Mouse (Mus musculus) midbrain, embryonic 12.5 days (tissue): ENCODE measurements around the gene Tbx21. TPM values are rescaled to one million over a fixed set of nuclear protein-coding genes. Genes with fewer than 3 reads are reported as not detected.

Experiments
- ATAC-seq: fragments of 200-750 bp; cut with Nextera tagmentation; 2 replicates; pipeline ENCODE4 v1.8.0; 2017; ENCODE audit warnings: low read depth, moderate TSS enrichment, moderate library complexity; ENCODE audit not compliant: low FRiP score
- H3K27ac ChIP-seq: fragments of 300-500 bp; sonication (generic); replicated peaks from 2 replicates; pipeline ENCODE4 v1.5.1; 2016; ENCODE audit warnings: mild to moderate bottlenecking
- H3K27me3 ChIP-seq: fragments of 300-500 bp; sonication (generic); 2 replicates; pipeline ENCODE4 v1.6.1; 2016; ENCODE audit warnings: mild to moderate bottlenecking
- H3K36me3 ChIP-seq: fragments of 300-500 bp; sonication (generic); 2 replicates; pipeline ENCODE4 v1.6.1; 2016
- H3K4me1 ChIP-seq: fragments of 300-500 bp; sonication (generic); 2 replicates; pipeline ENCODE4 v1.6.1; 2016
- H3K4me2 ChIP-seq: fragments of 300-500 bp; sonication (generic); replicated peaks from 2 replicates; pipeline ENCODE4 v1.6.1; 2016; ENCODE audit warnings: mild to moderate bottlenecking, moderate library complexity
- H3K4me3 ChIP-seq: fragments of 300-500 bp; sonication (generic); 2 replicates; pipeline ENCODE4 v1.5.1; 2016; ENCODE audit warnings: mild to moderate bottlenecking
- H3K9ac ChIP-seq: fragments of 300-500 bp; sonication (generic); replicated peaks from 2 replicates; pipeline ENCODE4 v1.6.1; 2016; ENCODE audit warnings: mild to moderate bottlenecking, moderate library complexity
- H3K9me3 ChIP-seq: fragments of 300-500 bp; sonication (generic); 2 replicates; pipeline ENCODE4 v1.6.1; 2016; ENCODE audit warnings: mild to moderate bottlenecking
- WGBS: fragments of 180-500 bp; shearing (Covaris S2); methylation state at CpG from one replicate; pipeline ENCODE4 v1.1.7; 2016; 5-methylcytosine and 5-hydroxymethylcytosine counted together
- polyA plus RNA-seq: library from polyadenylated mRNA; unstranded; fragments of >200 nt; fragmentation: Nextera tagmentation; extraction: Ambion mirVana; gene quantifications from 2 replicates; pipeline ENCODE4 v1.2.1, GENCODE M21; 2016

Gene Tbx21
- polyA plus RNA-seq, 1 experiment from 2014 or later, result 0.23 TPM

DNA sequence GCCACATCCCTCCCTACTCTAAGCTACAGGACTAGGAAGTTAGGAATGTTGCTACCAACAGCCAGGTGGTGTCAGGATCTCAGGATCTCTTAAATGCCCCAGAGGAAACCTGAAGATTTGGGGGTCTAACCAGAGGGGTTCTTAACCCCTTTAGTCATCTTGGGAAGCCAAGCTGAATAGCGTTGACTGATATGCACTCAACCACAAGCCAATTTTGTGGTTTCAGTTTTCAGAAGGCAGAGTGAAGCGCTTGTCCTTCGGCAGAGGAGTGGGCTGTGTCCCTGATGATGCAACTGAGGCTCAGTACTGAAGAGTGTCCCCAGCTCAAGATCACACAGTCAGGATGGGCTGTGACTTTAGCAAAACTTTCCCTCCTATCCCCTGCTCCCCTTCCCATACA is 13.8 kb upstream of the Tbx21 start:
- no peak overlapping the region for H3K4me2 ChIP-seq
- no peak overlapping the region for H3K27ac ChIP-seq
- peaks cover 22% of the 10 kb centered on the region for H3K4me1 ChIP-seq
- no peak overlapping the region for H3K9ac ChIP-seq
- no peaks in the 10 kb centered on the region for H3K36me3 ChIP-seq
- H3K4me3 ChIP-seq, result no peak overlapping the region
- no peak for ATAC-seq
- peaks cover 66% of the 10 kb centered on the region for H3K27me3 ChIP-seq
- no peaks in the 10 kb centered on the region for H3K9me3 ChIP-seq
- WGBS, result 71% methylated on average over 3 of the region's 3 CpGs

DNA sequence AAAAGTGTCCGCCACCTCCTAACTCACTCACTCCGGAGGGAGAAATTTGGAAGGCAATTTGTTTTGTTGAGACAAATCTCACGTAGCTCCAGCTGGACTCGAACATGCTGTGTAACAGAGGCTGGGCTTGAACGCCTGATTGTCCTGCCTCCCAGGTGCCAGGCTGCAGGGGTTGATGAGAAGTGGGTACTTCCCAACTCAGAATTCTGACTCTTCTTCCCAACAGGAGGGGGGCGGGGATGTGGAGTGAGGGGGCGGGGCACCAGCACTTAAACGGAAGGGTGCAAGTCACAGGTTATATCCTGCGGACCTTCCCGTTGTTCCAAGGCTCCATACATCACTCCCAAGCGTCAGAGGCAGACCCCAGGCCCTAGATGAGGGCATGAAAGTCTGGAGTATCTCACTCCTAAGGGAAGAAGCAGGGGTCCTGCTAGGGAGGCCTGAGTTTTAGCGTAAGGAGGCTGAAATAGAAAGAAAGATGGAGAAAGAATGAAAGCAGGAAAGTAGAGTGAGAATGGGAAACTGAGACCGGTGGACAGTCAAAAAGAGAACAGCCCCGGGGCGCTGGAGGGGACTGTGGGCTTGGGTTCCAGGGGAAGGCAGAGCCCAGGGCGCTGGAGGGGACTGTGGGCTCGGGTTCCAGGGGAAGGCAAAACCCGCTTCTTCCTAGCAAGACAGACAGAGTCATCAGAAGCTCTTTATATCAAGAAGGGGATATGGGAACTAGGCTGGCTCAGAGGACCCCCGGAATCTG is 12.5 kb upstream of the Tbx21 start:
- Histone ChIP-seq H3K36me3 (no peaks in the 10 kb centered on the region), H3K4me3 (peak overlapping the region; percentile 44), H3K27ac (no peak overlapping the region), H3K9ac (peak overlapping the region; percentile 57; the same call in 1 of the 2 replicates), H3K9me3 (no peaks in the 10 kb centered on the region), H3K4me1 (peaks cover 31% of the 10 kb centered on the region), H3K27me3 (peaks cover 63% of the 10 kb centered on the region), H3K4me2 (peak overlapping the region; percentile 79)
- ATAC-seq, result no peak
- WGBS, result 12% methylated on average over 19 of the region's 19 CpGs

- ATAC-seq, result peak; percentile 44; the same call in 1 of the 2 replicates
- no peaks in the 10 kb centered on the region for H3K9me3 ChIP-seq
- no peak overlapping the region for H3K27ac ChIP-seq
- WGBS, result 4% methylated on average over 31 of the region's 32 CpGs
- peak overlapping the region; percentile 57 for H3K9ac ChIP-seq
- peaks cover 68% of the 10 kb centered on the region for H3K27me3 ChIP-seq
- H3K4me2 ChIP-seq, result peak overlapping the region; percentile 79
- no peaks in the 10 kb centered on the region for H3K36me3 ChIP-seq
- H3K4me1 ChIP-seq, result peaks cover 31% of the 10 kb centered on the region
- peak overlapping the region; percentile 44 for H3K4me3 ChIP-seq
Observed at GRCm38 (mm10) chr11:97126645-97127468, 11.7 kb upstream of the Tbx21 start.

DNA sequence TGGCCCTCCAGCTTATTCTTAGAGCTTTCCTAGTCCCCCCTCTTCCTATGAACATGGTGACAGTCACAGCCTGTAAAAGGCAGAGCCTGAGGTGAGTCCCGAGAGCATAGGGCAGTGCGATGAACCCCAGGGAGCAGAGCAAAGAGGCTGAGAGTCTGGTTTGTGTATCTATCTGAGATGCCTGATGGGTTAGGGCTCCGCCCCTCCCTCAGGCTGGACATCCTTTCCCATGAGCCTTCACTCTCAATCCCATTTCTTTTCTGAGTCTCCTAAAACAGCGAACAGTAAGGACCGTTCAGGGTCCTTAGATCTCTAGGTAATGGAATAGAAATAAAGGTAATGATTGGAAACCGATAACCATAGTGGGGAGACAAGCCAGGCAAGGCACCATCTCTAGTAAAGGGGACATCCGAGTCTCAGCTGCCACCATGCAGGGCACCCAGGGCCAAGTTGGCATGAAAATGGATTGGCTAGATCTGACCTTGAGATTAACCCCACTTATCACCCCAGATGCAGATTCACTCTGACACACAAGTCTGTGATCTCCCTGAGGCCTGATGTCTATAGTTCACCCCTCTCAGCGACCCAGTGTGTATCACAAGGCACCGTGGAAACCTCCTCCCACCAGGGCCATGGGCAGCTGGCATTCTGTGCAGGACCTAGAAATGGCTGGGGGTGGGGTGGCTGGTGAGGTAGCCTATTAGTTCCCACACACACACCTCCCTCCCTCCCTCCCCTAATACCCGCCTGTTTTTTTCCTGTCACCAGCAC is 9.3 kb upstream of the Tbx21 start:
- Histone ChIP-seq H3K36me3 (no peaks in the 10 kb centered on the region), H3K27ac (no peak overlapping the region), H3K27me3 (peaks cover 56% of the 10 kb centered on the region), H3K4me1 (peaks cover 31% of the 10 kb centered on the region), H3K9ac (no peak overlapping the region), H3K4me3 (no peak overlapping the region), H3K4me2 (no peak overlapping the region), H3K9me3 (no peaks in the 10 kb centered on the region)
- 62% methylated on average over 10 of the region's 10 CpGs for WGBS
- ATAC-seq, result no peak

GRCm38 (mm10) chr11:97123282-97123890 is 8.3 kb upstream of the Tbx21 start:
- no peak overlapping the region for H3K9ac ChIP-seq
- no peak overlapping the region for H3K27ac ChIP-seq
- no peaks in the 10 kb centered on the region for H3K9me3 ChIP-seq
- no peak overlapping the region for H3K4me3 ChIP-seq
- no peak overlapping the region for H3K4me2 ChIP-seq
- H3K27me3 ChIP-seq, result peaks cover 60% of the 10 kb centered on the region
- ATAC-seq, result no peak
- H3K36me3 ChIP-seq, result no peaks in the 10 kb centered on the region
- WGBS, result 25% methylated on average over 11 of the region's 11 CpGs
- H3K4me1 ChIP-seq, result peaks cover 31% of the 10 kb centered on the region

DNA sequence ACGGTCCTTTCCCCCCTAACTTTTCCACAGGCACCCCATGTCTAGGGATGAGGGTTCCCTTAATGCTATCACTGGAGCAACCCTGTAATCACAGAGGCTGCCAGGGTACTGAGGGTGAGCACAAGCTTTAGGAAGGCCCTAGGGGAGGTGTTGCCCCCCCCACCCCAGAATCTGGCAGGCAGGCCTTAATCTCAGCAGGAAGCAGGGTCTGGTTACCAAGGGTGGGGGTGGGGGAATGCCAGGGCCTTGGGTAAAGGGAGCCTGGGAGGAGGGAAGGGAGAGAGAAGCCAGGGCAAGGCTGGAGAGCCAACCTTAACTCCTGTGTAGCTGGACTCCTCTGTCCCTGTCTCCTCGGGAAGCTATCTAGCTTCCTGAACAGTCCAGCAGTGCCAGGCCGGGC is 5.5 kb upstream of the Tbx21 start:
- Histone ChIP-seq H3K4me1 (peaks cover 20% of the 10 kb centered on the region), H3K9ac (no peak overlapping the region), H3K27ac (no peak overlapping the region), H3K4me2 (no peak overlapping the region), H3K36me3 (no peaks in the 10 kb centered on the region), H3K4me3 (no peak overlapping the region), H3K9me3 (no peaks in the 10 kb centered on the region), H3K27me3 (peaks cover 59% of the 10 kb centered on the region)
- WGBS, result 55% methylated on average over 3 of the region's 3 CpGs
- no peak for ATAC-seq

DNA sequence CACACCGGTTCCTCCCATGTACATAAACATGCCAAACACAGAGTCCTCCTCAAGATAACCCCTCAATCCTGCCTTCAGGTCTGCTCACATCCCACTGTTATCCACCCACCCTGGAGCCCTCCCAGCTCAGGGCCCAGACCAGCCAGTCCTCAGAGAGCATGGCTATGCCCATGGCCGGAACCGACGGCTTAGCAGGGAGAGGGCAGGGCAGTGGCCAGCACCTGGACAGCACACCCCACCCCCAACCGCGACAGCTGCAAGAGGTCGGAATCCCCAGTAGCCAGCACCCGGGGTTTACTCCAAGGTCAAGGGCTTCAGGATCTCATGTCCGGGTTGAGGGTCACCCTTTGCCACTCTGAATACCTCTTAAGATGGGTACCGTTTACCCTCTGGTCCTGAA is 5.1 kb upstream of the Tbx21 start:
- Histone ChIP-seq H3K27me3 (peaks cover 61% of the 10 kb centered on the region), H3K27ac (no peak overlapping the region), H3K4me1 (peaks cover 24% of the 10 kb centered on the region), H3K36me3 (no peaks in the 10 kb centered on the region), H3K9ac (no peak overlapping the region), H3K9me3 (no peaks in the 10 kb centered on the region), H3K4me3 (no peak overlapping the region), H3K4me2 (no peak overlapping the region)
- no peak for ATAC-seq
- WGBS, result 54% methylated on average over 10 of the region's 10 CpGs

- Histone ChIP-seq H3K4me2 (no peak overlapping the region), H3K4me3 (no peak overlapping the region), H3K27me3 (peaks cover 80% of the 10 kb centered on the region)
Observed at GRCm38 (mm10) chr11:97115797-97116196, 666 bp upstream of the Tbx21 start.

GRCm38 (mm10) chr11:97112519-97113125 is 2.5 kb downstream of the Tbx21 start:
- 81% methylated on average over 9 of the region's 9 CpGs for WGBS
- H3K4me1 ChIP-seq, result peaks cover 18% of the 10 kb centered on the region
- peaks cover 64% of the 10 kb centered on the region for H3K27me3 ChIP-seq
- no peak overlapping the region for H3K27ac ChIP-seq
- no peak overlapping the region for H3K4me3 ChIP-seq
- no peak overlapping the region for H3K9ac ChIP-seq
- no peak overlapping the region for H3K4me2 ChIP-seq
- H3K9me3 ChIP-seq, result no peaks in the 10 kb centered on the region
- ATAC-seq, result no peak
- H3K36me3 ChIP-seq, result no peaks in the 10 kb centered on the region

More at GRCm38 (mm10) chr11:97115797-97116196, 666 bp upstream of the Tbx21 start:
- ATAC-seq, result no peak
- no peaks in the 10 kb centered on the region for H3K9me3 ChIP-seq
- peaks cover 18% of the 10 kb centered on the region for H3K4me1 ChIP-seq
- 11% methylated on average over 11 of the region's 11 CpGs for WGBS
- no peaks in the 10 kb centered on the region for H3K36me3 ChIP-seq
- no peak overlapping the region for H3K9ac ChIP-seq
- no peak overlapping the region for H3K27ac ChIP-seq

DNA sequence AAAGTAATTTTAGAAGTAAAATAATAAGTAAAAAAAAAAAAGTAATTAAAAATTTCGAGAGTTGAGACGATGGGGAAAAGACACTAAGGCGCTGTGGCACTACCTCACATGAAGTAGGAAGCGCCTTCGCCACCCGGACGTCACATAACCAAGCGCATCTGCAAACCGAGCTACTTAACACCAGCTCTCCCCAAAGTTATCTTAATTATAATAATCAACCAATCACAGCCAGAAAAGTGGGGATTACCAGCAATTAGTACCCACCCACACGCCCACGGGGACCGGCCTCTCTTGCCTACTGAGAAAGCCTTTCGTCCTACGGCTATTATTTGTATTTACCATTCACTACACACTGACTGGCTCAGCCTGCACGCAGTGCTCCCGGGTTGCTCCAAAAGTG is 6.2 kb downstream of the Tbx21 start:
- Histone ChIP-seq H3K27me3 (peaks cover 32% of the 10 kb centered on the region), H3K4me3 (no peak overlapping the region), H3K27ac (no peak overlapping the region), H3K36me3 (no peaks in the 10 kb centered on the region), H3K4me2 (no peak overlapping the region), H3K9me3 (no peaks in the 10 kb centered on the region), H3K9ac (no peak overlapping the region), H3K4me1 (peaks cover under 1% of the 10 kb centered on the region; the same call in 1 of the 2 replicates)
- 79% methylated on average over 16 of the region's 16 CpGs for WGBS
- no peak for ATAC-seq

- Histone ChIP-seq H3K27me3 (peaks cover 27% of the 10 kb centered on the region), H3K27ac (no peak overlapping the region), H3K4me1 (no peaks in the 10 kb centered on the region), H3K9me3 (no peaks in the 10 kb centered on the region), H3K4me2 (no peak overlapping the region), H3K9ac (no peak overlapping the region), H3K4me3 (no peak overlapping the region), H3K36me3 (no peaks in the 10 kb centered on the region)
- WGBS, result 94% methylated on average over 9 of the region's 9 CpGs
- ATAC-seq, result no peak
Observed at GRCm38 (mm10) chr11:97104091-97104483, 11.0 kb downstream of the Tbx21 start.
